Mouse (Mus musculus) heart, embryonic 14.5 days (tissue): ENCODE measurements around the gene Bbs4. TPM values are rescaled to one million over a fixed set of nuclear protein-coding genes. Genes with fewer than 3 reads are reported as not detected.

Experiments
- ATAC-seq: fragments of 200-750 bp; cut with Nextera tagmentation; 2 replicates; pipeline ENCODE4 v1.8.0; 2017; ENCODE audit warnings: low read depth, moderate TSS enrichment; ENCODE audit not compliant: insufficient number of reproducible peaks, insufficient read depth, low FRiP score
- H3K27ac ChIP-seq, 2 experiments: fragments of 200-500 bp in 1 of 2; fragments of 300-500 bp in 1 of 2; sonication (generic) in 1 of 2; replicated peaks in 1 of 2; 2 replicates each; pipeline ENCODE4 v1.5.1; 2012 to 2014; ENCODE audit warnings: low read depth in 2 of 2, low read length in 2 of 2, control low read depth in 1 of 2, mild to moderate bottlenecking in 1 of 2, mixed read lengths in 1 of 2; ENCODE audit not compliant: control insufficient read depth in 1 of 2, insufficient read depth in 1 of 2
- H3K27me3 ChIP-seq: fragments of 300-500 bp; sonication (generic); 2 replicates; pipeline ENCODE4 v1.6.1; 2014; ENCODE audit warnings: mild to moderate bottlenecking, low read length, control low read depth; ENCODE audit not compliant: control insufficient read depth, insufficient read depth
- H3K36me3 ChIP-seq: fragments of 300-500 bp; sonication (generic); 2 replicates; pipeline ENCODE4 v1.6.1; 2014; ENCODE audit warnings: mild to moderate bottlenecking, control low read depth, low read length, mixed read lengths; ENCODE audit not compliant: control insufficient read depth, insufficient read depth
- H3K4me1 ChIP-seq, 2 experiments: fragments of 200-500 bp in 1 of 2; fragments of 300-500 bp in 1 of 2; sonication (generic) in 1 of 2; 2 replicates each; pipeline ENCODE4 v1.6.1; 2012 to 2014; ENCODE audit warnings: low read length in 2 of 2, control low read depth in 1 of 2, mixed read lengths in 1 of 2; ENCODE audit not compliant: control insufficient read depth in 2 of 2, insufficient read depth in 2 of 2
- H3K4me2 ChIP-seq: fragments of 300-500 bp; sonication (generic); 2 replicates; pipeline ENCODE4 v1.6.1; 2014; ENCODE audit warnings: mild to moderate bottlenecking, low read length
- H3K4me3 ChIP-seq, 2 experiments: fragments of 200-500 bp in 1 of 2; fragments of 300-500 bp in 1 of 2; sonication (generic) in 1 of 2; 2 replicates each; pipeline ENCODE4 v1.5.1; 2012 to 2014; ENCODE audit warnings: low read length in 2 of 2, mild to moderate bottlenecking in 2 of 2, control low read depth in 1 of 2, low read depth in 1 of 2, moderate library complexity in 1 of 2; ENCODE audit not compliant: control insufficient read depth in 1 of 2, insufficient read depth in 1 of 2
- H3K9ac ChIP-seq: fragments of 300-500 bp; sonication (generic); 2 replicates; pipeline ENCODE4 v1.6.1; 2014; ENCODE audit warnings: mild to moderate bottlenecking, low read length
- H3K9me3 ChIP-seq: fragments of 300-500 bp; sonication (generic); 2 replicates; pipeline ENCODE4 v1.6.1; 2016; ENCODE audit warnings: low read length, control low read depth; ENCODE audit not compliant: control insufficient read depth
- WGBS: fragments of 180-500 bp; shearing (Covaris S2); extraction: QIAGEN DNeasy Blood & Tissue Kit; methylation state at CpG from one replicate; pipeline ENCODE4 v1.1.7; 2014; 5-methylcytosine and 5-hydroxymethylcytosine counted together
- polyA plus RNA-seq: library from polyadenylated mRNA; unstranded; fragments of >200 nt; fragmentation: Nextera tagmentation; extraction: Ambion mirVana; gene quantifications from 2 replicates; pipeline ENCODE4 v1.2.1, GENCODE M21; 2014

Gene Bbs4
- polyA plus RNA-seq, 1 experiment from 2014 or later, result 7.4 TPM

GRCm38 (mm10) chr9:59330055-59330454 lies 23.3 kb downstream of the Bbs4 start:
- WGBS, result 87% methylated on average over 5 of the region's 5 CpGs
- H3K9me3 ChIP-seq, result no peaks in the 10 kb centered on the region
- no peak overlapping the region for H3K27ac ChIP-seq
- no peaks in the 10 kb centered on the region for H3K4me1 ChIP-seq
- no peak overlapping the region for H3K4me2 ChIP-seq
- H3K4me3 ChIP-seq, result no peak overlapping the region
- no peak for ATAC-seq
- H3K9ac ChIP-seq, result no peak overlapping the region
- peaks cover 37% of the 10 kb centered on the region for H3K36me3 ChIP-seq
- H3K27me3 ChIP-seq, result no peaks in the 10 kb centered on the region

DNA sequence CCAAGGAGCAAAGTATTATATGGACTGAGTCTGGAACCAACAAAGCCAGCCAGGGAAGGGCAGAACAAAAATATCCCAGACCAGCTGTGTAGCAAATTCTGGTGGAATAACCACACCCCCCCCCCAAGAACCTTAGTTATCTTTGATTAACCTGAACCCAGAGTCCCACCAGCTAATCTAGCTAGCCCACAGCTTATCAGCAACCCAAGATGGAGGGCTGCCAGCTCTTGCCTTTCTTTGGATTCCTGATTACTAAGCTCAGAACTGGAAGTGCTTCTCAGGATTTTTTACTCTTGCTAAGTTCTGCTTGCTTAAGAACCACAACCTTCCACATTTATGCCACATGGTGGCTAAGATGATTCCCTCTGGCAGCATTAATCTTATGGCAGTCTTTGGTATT lies 29.0 kb downstream of the Bbs4 start:
- Histone ChIP-seq H3K4me3 (no peak overlapping the region), H3K27ac (peak overlapping the region in 1 of 2 experiments; percentile 21; a peak in 1 of 4 replicates), H3K9me3 (no peaks in the 10 kb centered on the region), H3K9ac (no peak overlapping the region), H3K4me1 (peaks cover 0 to 10% of the 10 kb centered on the region in 2 experiments; a peak in 3 of 4 replicates), H3K27me3 (no peaks in the 10 kb centered on the region), H3K4me2 (no peak overlapping the region), H3K36me3 (peaks cover 56% of the 10 kb centered on the region)
- ATAC-seq, result no peak

- 0 out of 4 replicates have a peak, but pooled peaks cover 0 to under 1% of the 10 kb centered on the region in 2 experiments for H3K4me1 ChIP-seq
These were observed 37.1 kb downstream of the Bbs4 start for GRCm38 (mm10) chr9:59316206-59316605.

GRCm38 (mm10) chr9:59311284-59311670 lies 42.0 kb downstream of the Bbs4 start:
- WGBS, result 92% methylated on average over 3 of the region's 3 CpGs
- no peak overlapping the region for H3K4me3 ChIP-seq
- no peak overlapping the region for H3K9ac ChIP-seq
- H3K27me3 ChIP-seq, result no peaks in the 10 kb centered on the region
- no peak overlapping the region for H3K27ac ChIP-seq
- 0 out of 4 replicates have a peak, but pooled peaks cover 0 to 2% of the 10 kb centered on the region in 2 experiments for H3K4me1 ChIP-seq
- no peak overlapping the region for H3K4me2 ChIP-seq
- H3K9me3 ChIP-seq, result no peaks in the 10 kb centered on the region
- peaks cover 87% of the 10 kb centered on the region for H3K36me3 ChIP-seq
- ATAC-seq, result no peak

More at GRCm38 (mm10) chr9:59316206-59316605, 37.1 kb downstream of the Bbs4 start:
- Histone ChIP-seq H3K4me3 (no peak overlapping the region), H3K9me3 (no peaks in the 10 kb centered on the region), H3K36me3 (peaks cover 60% of the 10 kb centered on the region), H3K9ac (no peak overlapping the region), H3K27ac (no peak overlapping the region), H3K4me2 (no peak overlapping the region), H3K27me3 (no peaks in the 10 kb centered on the region)
- 92% methylated on average over 3 of the region's 3 CpGs for WGBS
- no peak for ATAC-seq

- no peaks in the 10 kb centered on the region for H3K9me3 ChIP-seq
- no peak overlapping the region for H3K27ac ChIP-seq
- H3K27me3 ChIP-seq, result no peaks in the 10 kb centered on the region
- no peak overlapping the region for H3K4me2 ChIP-seq
- 79% methylated on average over 8 of the region's 8 CpGs for WGBS
- no peak for ATAC-seq
- H3K36me3 ChIP-seq, result peaks cover 85% of the 10 kb centered on the region
- H3K4me3 ChIP-seq, result no peak overlapping the region
- no peak overlapping the region for H3K9ac ChIP-seq
- H3K4me1 ChIP-seq, result 0 out of 4 replicates have a peak, but pooled peaks cover 0 to 2% of the 10 kb centered on the region in 2 experiments
These were observed 42.6 kb downstream of the Bbs4 start for GRCm38 (mm10) chr9:59310582-59311283.

DNA sequence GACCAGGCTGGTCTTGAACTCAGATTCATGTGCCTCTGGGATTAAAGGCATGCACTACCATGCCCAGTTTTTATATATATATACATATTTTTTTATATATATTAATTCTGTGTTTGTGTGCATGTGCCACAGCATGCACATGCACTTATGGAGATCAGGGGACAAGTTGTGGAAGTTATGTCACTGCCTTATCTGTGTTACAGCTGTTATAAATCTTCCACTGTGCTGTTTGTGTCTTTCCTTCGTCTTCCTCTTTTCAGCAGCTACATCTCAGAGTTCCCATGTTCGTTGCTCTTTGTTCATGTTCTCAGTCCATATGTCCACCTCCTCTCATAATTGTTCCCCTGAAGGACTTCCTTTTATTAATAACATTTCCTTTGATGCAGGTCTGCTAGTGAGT lies 45.4 kb downstream of the Bbs4 start:
- H3K4me1 ChIP-seq, result 0 out of 4 replicates have a peak, but pooled peaks cover 0 to 2% of the 10 kb centered on the region in 2 experiments
- WGBS, result 63% methylated on average over 2 of the region's 2 CpGs
- H3K4me2 ChIP-seq, result no peak overlapping the region
- no peak for ATAC-seq
- no peaks in the 10 kb centered on the region for H3K9me3 ChIP-seq
- no peak overlapping the region for H3K4me3 ChIP-seq
- H3K36me3 ChIP-seq, result peaks cover 80% of the 10 kb centered on the region
- H3K27ac ChIP-seq, result no peak overlapping the region
- H3K9ac ChIP-seq, result no peak overlapping the region
- no peaks in the 10 kb centered on the region for H3K27me3 ChIP-seq

DNA sequence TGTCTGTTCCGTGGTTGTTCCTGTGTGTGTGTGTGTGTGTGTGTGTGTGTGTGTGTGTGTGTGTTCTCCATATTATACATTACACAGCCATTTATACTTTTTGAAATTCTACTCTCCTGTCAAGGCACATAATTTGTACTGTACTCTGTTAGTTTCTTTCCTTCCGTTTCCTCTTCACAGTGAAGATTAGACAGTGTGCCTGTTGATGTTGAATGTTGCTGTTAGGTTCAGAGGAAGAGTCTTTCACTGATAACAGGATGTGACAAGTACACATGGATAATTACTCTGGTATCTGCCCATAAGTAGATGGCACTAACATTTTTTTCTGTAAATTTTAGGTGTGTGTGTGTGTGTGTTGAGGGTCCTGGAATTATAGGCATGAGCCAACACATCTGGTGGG lies 56.9 kb downstream of the Bbs4 start:
- Histone ChIP-seq H3K27ac (no peak overlapping the region), H3K36me3 (peaks cover 40% of the 10 kb centered on the region), H3K9ac (no peak overlapping the region), H3K9me3 (no peaks in the 10 kb centered on the region), H3K4me3 (no peak overlapping the region), H3K4me1 (peaks cover 2 to 6% of the 10 kb centered on the region in 2 experiments; a peak in 3 of 4 replicates), H3K4me2 (no peak overlapping the region), H3K27me3 (no peaks in the 10 kb centered on the region)
- 76% methylated on average over 2 of the region's 2 CpGs for WGBS
- ATAC-seq, result no peak
